Mouse (Mus musculus): ENCODE results near the gene Catsper3.

DNA sequence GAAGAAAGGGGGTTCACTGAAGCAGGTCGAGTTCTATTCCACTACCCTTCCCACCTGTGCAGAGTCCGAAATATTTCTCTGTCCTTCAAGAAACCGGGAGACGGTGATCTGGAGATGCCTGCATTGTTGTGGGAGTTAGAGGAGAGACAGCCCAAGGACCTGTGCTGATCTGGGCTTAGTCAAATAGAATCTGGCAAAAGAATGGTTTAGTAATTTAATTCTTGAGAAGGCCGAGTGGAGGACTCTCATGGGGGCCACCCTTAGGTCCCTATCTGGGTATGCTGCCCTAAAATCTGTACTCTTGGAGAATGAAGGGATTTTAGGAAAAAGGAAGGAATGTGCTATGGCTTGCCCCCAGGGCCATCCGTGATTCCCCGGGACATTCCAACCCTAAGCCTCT lies 49.6 kb downstream of the Catsper3 start:
- TF ChIP-seq USF1 (IDR thresholded peaks at IDR 0.05; ENCODE audit: low read depth) = no peak
- no peak for TF ChIP-seq CTCF (IDR thresholded peaks at IDR 0.05; ENCODE audit: control insufficient read depth, insufficient read depth, insufficient read length)
- no peak for TF ChIP-seq CEBPB (IDR thresholded peaks at IDR 0.05; ENCODE audit: low read depth)

Data from C2C12 (cell line).